Mouse (Mus musculus) liver, postnatal 0 days (tissue): Measurements from ENCODE around the gene Ano10. TPM values are rescaled to one million over a fixed set of nuclear protein-coding genes. Genes with fewer than 3 reads are reported as not detected.

Experiments used
- ATAC-seq: fragments of 200-750 bp; cut with Nextera tagmentation; 2 replicates; pipeline ENCODE4 v1.8.0; 2017; ENCODE audit warnings: mild to moderate bottlenecking, moderate library complexity
- DNase-seq: peaks from one replicate; pipeline ENCODE4 v3.0.0-alpha.2; 2016
- H3K27ac ChIP-seq: fragments of 300-500 bp; sonication (generic); 2 replicates; pipeline ENCODE4 v1.5.1; 2014; ENCODE audit warnings: antibody characterized with exemption, moderate library complexity, mild to moderate bottlenecking, low read depth
- H3K27me3 ChIP-seq: fragments of 300-500 bp; sonication (generic); 2 replicates; pipeline ENCODE4 v1.6.1; 2014; ENCODE audit warnings: low read length, control low read depth, mixed read lengths; ENCODE audit not compliant: insufficient read depth
- H3K36me3 ChIP-seq: fragments of 300-500 bp; sonication (generic); replicated peaks from 2 replicates; pipeline ENCODE4 v1.6.1; 2014; ENCODE audit warnings: mild to moderate bottlenecking, control low read depth, low read length, moderate library complexity, mixed read lengths; ENCODE audit not compliant: insufficient read depth
- H3K4me1 ChIP-seq: fragments of 300-500 bp; sonication (generic); 2 replicates; pipeline ENCODE4 v1.6.1; 2014; ENCODE audit warnings: antibody characterized with exemption, mild to moderate bottlenecking, control low read depth; ENCODE audit not compliant: insufficient read depth
- H3K4me2 ChIP-seq: fragments of 300-500 bp; sonication (generic); 2 replicates; pipeline ENCODE4 v1.6.1; 2014; ENCODE audit warnings: low read depth, mild to moderate bottlenecking, low read length, moderate library complexity, mixed read lengths
- H3K4me3 ChIP-seq: fragments of 300-500 bp; sonication (generic); 2 replicates; pipeline ENCODE4 v1.5.1; 2014; ENCODE audit warnings: low read depth, low read length
- H3K9ac ChIP-seq: fragments of 300-500 bp; sonication (generic); replicated peaks from 2 replicates; pipeline ENCODE4 v1.6.1; 2014; ENCODE audit warnings: mild to moderate bottlenecking, moderate library complexity
- H3K9me3 ChIP-seq: fragments of 300-500 bp; sonication (generic); 2 replicates; pipeline ENCODE4 v1.6.1; 2016; ENCODE audit warnings: mild to moderate bottlenecking, control low read depth, low read length, mixed read lengths
- CTCF ChIP-seq: sonication (generic); IDR thresholded peaks from 2 replicates; pipeline ENCODE4 v1.5.1; 2016; ENCODE audit warnings: antibody characterized with exemption, low read depth
- EP300 ChIP-seq: IDR thresholded peaks from 2 replicates; pipeline ENCODE4 v1.6.1; 2016; ENCODE audit warnings: antibody characterized with exemption, low read depth, mild to moderate bottlenecking
- WGBS: fragments of 180-500 bp; shearing (Covaris S2); extraction: QIAGEN DNeasy Blood & Tissue Kit; methylation state at CpG from one replicate; pipeline ENCODE4 v1.1.7; 2014; ENCODE audit not compliant: insufficient replicate concordance; 5-methylcytosine and 5-hydroxymethylcytosine counted together
- polyA plus RNA-seq: library from polyadenylated mRNA; unstranded; fragments of >200 nt; fragmentation: Nextera tagmentation; extraction: Ambion mirVana; gene quantifications from 2 replicates; pipeline ENCODE4 v1.2.1, GENCODE M21; 2015

Gene Ano10
- polyA plus RNA-seq, 1 experiment from 2014 or later: 13.7 TPM

DNA sequence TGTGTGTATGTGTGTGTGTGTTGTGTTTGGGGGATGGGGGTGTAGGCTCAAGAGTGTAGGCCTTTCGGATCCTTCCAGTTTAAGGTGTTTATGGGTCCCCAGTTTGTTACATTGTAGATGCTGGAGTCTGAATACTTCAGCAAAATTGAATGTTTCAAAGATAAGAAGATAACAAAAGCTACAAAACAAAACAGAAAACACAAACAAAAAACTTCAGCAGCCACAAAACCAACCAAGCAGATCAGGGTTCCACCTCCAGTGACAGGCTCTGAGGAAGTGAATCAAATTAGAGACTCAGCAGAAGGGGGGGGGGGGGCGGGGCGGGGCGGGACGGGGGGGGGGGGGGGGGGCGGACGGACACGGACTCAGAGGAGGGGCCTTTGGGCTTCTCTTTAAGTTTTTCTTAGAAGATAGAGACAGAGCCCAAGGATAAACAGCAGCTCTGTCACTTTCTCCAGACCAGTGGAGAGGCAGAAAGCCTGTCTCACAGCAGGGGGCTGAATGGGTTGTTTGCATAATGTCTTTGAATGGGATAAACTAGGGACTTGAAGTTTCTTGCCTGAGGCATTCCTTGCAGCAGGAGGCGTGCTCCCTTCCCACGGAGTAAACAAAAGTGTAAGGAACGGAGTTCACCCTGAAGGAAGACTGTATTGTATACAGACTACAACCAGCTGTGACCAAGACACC, 8.9 kb downstream of the Ano10 start:
- ATAC-seq (no peak), DNase-seq (no peak)
- TF ChIP-seq CTCF (peak; percentile 22), EP300 (no peak)
- Histone ChIP-seq H3K9ac (no peak overlapping the region), H3K4me1 (peaks cover 11% of the 10 kb centered on the region), H3K9me3 (no peaks in the 10 kb centered on the region), H3K27me3 (no peaks in the 10 kb centered on the region), H3K36me3 (no peaks in the 10 kb centered on the region), H3K4me3 (no peak overlapping the region), H3K4me2 (0 out of 2 replicates have a peak overlapping the region, but pooled peaks have one; percentile 2), H3K27ac (peak overlapping the region; percentile 53)
- WGBS: 37% methylated on average over 5 of the region's 11 CpGs

DNA sequence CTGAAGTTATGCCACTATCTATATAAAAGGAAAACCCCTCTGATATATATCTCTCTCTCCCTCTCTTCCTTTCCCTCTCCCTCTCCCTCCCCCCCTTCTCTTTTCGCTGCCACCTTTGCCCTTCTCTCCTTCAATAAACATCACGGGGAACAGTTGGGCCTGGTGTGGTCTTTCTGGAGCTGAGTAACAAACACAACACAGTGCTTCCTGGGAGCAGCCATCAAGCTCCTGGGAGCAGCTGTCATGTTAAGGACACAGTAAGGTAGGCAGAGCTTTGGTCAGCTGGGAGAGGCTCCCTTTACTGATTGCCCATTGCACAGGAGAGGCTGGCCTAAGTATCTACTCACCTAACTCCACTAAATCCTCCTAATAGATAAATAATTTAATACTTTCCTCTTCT, 9.5 kb downstream of the Ano10 start:
- no peak for TF ChIP-seq CTCF
- TF ChIP-seq EP300: no peak
- WGBS: 56% methylated on average over 2 of the region's 2 CpGs
- DNase-seq (no peak), ATAC-seq (peak; percentile 59)
- Histone ChIP-seq H3K4me2 (0 out of 2 replicates have a peak overlapping the region, but pooled peaks have one; percentile 2), H3K27ac (peak overlapping the region; percentile 53), H3K36me3 (no peaks in the 10 kb centered on the region), H3K27me3 (no peaks in the 10 kb centered on the region), H3K9me3 (no peaks in the 10 kb centered on the region), H3K9ac (no peak overlapping the region), H3K4me3 (no peak overlapping the region), H3K4me1 (peaks cover 11% of the 10 kb centered on the region)

DNA sequence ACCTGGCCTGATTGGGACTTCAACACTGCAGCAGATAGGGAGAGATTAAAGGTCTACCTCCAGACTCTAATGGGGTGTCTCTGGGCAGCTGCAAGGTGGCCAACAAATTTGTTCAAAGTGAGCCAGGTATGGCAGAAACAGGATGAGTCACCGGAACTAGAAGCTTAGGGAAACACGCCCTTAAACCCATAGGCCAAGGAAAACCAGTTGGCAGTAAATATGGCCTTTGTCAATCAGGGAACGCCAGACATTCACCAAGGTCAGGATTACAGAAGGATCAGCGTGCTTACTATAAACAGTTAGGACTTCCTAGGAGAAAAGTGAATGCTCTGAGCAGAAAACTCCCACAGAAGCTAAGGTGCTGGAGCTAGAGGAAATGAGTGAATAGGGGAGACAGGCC, 13.2 kb downstream of the Ano10 start:
- Histone ChIP-seq H3K27me3 (no peaks in the 10 kb centered on the region), H3K4me1 (peaks cover 11% of the 10 kb centered on the region), H3K4me2 (no peak overlapping the region), H3K9me3 (no peaks in the 10 kb centered on the region), H3K4me3 (no peak overlapping the region), H3K36me3 (peaks cover 3% of the 10 kb centered on the region; the same call in 1 of the 2 replicates), H3K27ac (no peak overlapping the region; the same call in 1 of the 2 replicates), H3K9ac (no peak overlapping the region)
- ATAC-seq (no peak), DNase-seq (no peak)
- 71% methylated on average over 4 of the region's 4 CpGs for WGBS
- TF ChIP-seq EP300 (no peak), CTCF (no peak)

DNA sequence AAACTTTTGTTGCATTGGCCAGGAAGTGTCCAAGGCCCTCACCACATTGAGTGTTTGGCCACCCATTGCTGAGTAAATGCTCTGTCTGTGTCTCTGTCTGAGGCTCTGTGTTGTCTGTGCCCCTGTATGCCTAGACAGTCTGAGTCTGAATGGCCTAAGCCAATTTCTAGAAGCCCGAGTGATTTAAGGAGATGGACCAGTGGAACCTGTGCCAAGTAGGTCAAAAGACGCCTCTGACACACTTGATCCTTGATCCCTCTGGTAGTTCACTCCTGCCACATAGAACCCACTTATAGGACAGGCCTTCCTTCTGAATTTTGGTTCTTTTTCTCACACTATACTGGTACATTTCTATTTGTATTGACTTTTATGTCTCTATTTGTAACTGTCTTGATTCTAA, 17.6 kb downstream of the Ano10 start:
- no peak overlapping the region for H3K27ac ChIP-seq
- TF ChIP-seq CTCF (no peak), EP300 (no peak)
- H3K27me3 ChIP-seq: no peaks in the 10 kb centered on the region
- no peak overlapping the region for H3K4me2 ChIP-seq
- no peak overlapping the region for H3K4me3 ChIP-seq
- peaks cover 12% of the 10 kb centered on the region for H3K36me3 ChIP-seq
- DNase-seq (no peak), ATAC-seq (no peak)
- no peaks in the 10 kb centered on the region for H3K9me3 ChIP-seq
- H3K9ac ChIP-seq: no peak overlapping the region
- H3K4me1 ChIP-seq: no peaks in the 10 kb centered on the region
- WGBS: 81% methylated on average over 2 of the region's 2 CpGs

DNA sequence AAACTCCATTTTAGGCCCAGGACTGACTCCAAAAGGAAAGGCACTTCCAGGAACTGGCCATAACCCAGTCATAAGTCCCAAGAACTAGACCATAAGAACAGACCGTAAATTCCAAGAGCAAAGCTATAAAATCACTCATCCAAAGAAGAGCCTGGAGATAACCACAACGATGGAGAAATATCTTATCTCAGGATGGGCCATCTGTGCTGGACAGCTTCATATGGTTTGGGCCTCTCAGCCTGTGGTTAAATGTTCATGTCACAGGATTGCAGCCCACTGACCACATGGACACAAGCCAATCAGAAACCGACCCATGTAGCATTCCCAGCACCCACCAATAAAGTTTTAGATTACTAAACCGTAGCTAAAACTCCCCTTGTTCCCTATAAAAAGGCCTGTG, 18.1 kb downstream of the Ano10 start:
- WGBS: 76% methylated on average over 4 of the region's 4 CpGs
- no peak for TF ChIP-seq CTCF

DNA sequence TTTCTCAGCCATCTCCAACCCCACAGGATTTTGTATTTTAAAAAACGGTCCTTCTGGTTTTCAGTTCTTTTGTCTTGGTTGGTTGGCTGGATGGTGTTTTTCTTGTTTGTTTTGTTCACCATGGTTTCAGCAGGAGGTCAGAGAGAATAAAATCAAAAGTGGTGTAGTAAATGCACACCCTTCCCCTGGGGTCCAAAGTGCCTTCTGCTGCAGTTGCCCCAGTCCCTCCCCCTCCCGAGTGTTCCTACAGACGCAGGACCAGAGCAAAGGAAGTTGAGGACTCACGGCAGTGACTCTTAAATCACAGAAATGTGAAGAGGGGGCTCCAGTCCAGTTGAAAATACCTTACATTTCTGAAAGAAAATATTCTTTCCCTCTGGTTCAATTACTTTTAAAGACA, 19.9 kb downstream of the Ano10 start:
- ATAC-seq (peak; percentile 66), DNase-seq (no peak)
- Histone ChIP-seq H3K4me1 (no peaks in the 10 kb centered on the region), H3K9me3 (no peaks in the 10 kb centered on the region), H3K27me3 (no peaks in the 10 kb centered on the region), H3K9ac (no peak overlapping the region), H3K4me2 (no peak overlapping the region), H3K27ac (no peak overlapping the region), H3K4me3 (no peak overlapping the region), H3K36me3 (peaks cover 12% of the 10 kb centered on the region)
- 59% methylated on average over 4 of the region's 4 CpGs for WGBS
- no peak for TF ChIP-seq EP300
- TF ChIP-seq CTCF: no peak

More for the DNA sequence above, 18.1 kb downstream of the Ano10 start:
- ATAC-seq (no peak), DNase-seq (no peak)
- Histone ChIP-seq H3K27ac (no peak overlapping the region), H3K4me3 (no peak overlapping the region), H3K9ac (no peak overlapping the region), H3K36me3 (peaks cover 12% of the 10 kb centered on the region), H3K9me3 (no peaks in the 10 kb centered on the region), H3K4me2 (no peak overlapping the region), H3K4me1 (no peaks in the 10 kb centered on the region), H3K27me3 (no peaks in the 10 kb centered on the region)

DNA sequence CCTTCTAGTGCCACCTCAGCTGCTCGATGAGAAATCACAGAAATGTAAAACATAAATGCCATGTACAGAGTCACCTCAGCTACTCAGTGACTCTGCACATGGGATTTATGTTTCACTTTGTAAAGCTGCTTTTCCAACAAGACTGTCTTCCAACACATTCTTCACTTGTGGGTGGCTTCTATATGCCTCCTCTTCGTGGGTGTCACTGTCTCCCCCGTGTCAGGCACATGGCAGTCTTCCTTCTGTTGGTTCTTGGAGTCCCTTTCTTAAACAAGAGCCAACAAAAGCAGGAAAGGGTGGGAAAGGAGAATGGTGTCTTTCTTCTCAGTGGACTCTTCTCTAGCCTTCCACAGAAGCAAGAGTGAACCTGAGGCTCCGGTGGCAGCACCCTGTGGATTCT, 20.3 kb downstream of the Ano10 start:
- TF ChIP-seq EP300 (no peak), CTCF (no peak)
- Histone ChIP-seq H3K9ac (no peak overlapping the region), H3K36me3 (peaks cover 12% of the 10 kb centered on the region), H3K4me2 (no peak overlapping the region), H3K9me3 (no peaks in the 10 kb centered on the region), H3K27me3 (no peaks in the 10 kb centered on the region), H3K27ac (no peak overlapping the region), H3K4me3 (no peak overlapping the region), H3K4me1 (no peaks in the 10 kb centered on the region)
- WGBS: 71% methylated on average over 4 of the region's 4 CpGs
- DNase-seq: no peak
- no peak for ATAC-seq
